Mouse (Mus musculus): Measurements from ENCODE around the gene Ly6g6d.
A peak's percentile ranks its signal among the peaks of the same experiment; 100 is the strongest.
"Not testable (repeated sequence)": the region's sequence is repeated elsewhere in the genome, so short reads cannot be mapped to it uniquely, and the experiment has no call there.

Ly6g6d gene

GRCm38 (mm10) chr17:35077786-35078233, at the start of gene Ly6g6d:
Gene Ly6g6d (minus strand): TSS chr17:35078065.
- no peak for DNase-seq (ENCODE audit: extremely low spot score, low read depth, low spot score)

GRCm38 (mm10) chr17:35127017-35127416, 49.2 kb upstream of the Ly6g6d start:
- DNase-seq (ENCODE audit: extremely low spot score, low read depth, low spot score): no peak

- DNase-seq (ENCODE audit: extremely low spot score, low read depth, low spot score): no peak
These were observed 48.3 kb upstream of the Ly6g6d start, which contains the start of gene D17H6S53E for GRCm38 (mm10) chr17:35126206-35126611. Gene D17H6S53E (plus strand): TSS chr17:35126373.

- no peak for DNase-seq (ENCODE audit: extremely low spot score, low read depth, low spot score)
These were observed 47.7 kb upstream of the Ly6g6d start for GRCm38 (mm10) chr17:35125578-35125977.

- DNase-seq (ENCODE audit: extremely low spot score, low read depth, low spot score): no peak
These were observed 47.2 kb upstream of the Ly6g6d start for GRCm38 (mm10) chr17:35125081-35125480.

GRCm38 (mm10) chr17:35124261-35124896, 46.5 kb upstream of the Ly6g6d start:
- DNase-seq (ENCODE audit: extremely low spot score, low read depth, low spot score): not testable (repeated sequence)

DNA sequence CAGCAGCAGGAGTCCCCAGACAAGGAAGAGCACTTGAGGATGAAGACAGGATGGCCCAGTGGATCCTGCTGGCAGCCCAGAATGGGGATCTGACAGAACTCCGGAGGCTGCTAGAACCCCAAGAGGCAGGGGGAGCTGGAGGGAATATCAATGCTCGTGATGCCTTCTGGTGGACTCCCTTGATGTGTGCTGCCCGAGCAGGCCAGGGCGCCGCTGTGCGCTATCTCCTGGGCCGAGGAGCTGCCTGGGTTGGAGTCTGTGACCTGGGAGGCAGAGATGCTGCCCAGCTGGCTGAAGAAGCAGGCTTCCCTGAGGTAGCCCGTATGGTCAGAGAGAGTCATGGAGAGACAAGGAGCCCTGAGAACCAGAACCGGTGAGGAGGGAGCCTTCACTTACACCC, 45.4 kb upstream of the Ly6g6d start:
- DNase-seq (ENCODE audit: extremely low spot score, low read depth, low spot score): not testable (repeated sequence)

DNA sequence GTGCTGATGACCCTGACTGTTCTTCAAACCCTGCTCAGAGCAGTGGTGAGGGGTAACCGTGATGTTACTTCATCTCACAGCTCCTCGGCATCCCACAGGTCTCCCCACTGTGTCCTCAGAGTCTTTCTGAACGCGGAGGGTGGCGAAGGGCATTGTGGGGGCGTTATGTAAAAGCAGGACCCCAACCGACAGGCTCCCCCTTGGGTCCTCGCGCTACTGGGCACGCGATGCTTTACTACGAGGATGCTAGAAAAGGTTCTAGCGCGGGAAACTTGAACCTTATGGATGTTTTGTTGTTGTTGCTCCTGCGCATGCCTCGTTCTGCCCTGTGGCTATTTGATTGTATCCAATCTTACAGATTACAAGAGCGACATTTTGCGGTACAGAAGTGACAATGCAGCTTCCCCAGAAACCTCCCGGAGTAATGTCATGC, 44.0 kb upstream of the Ly6g6d start, which contains the start of gene Csnk2b:
TSS of gene Csnk2b (minus strand) at position 183 of the 433 bp plus-strand sequence.
- DNase-seq (ENCODE audit: extremely low spot score, low read depth, low spot score): peak; percentile 33

- DNase-seq (ENCODE audit: extremely low spot score, low read depth, low spot score): peak; percentile 93
These were observed 43.4 kb upstream of the Ly6g6d start, which contains the start of gene Gpank1 for GRCm38 (mm10) chr17:35121143-35121799. Gene Gpank1 (plus strand): TSS chr17:35121455.

GRCm38 (mm10) chr17:35120745-35121142, 42.9 kb upstream of the Ly6g6d start:
- no peak for DNase-seq (ENCODE audit: extremely low spot score, low read depth, low spot score)

GRCm38 (mm10) chr17:35115046-35116019, 37.5 kb upstream of the Ly6g6d start, which contains the start of gene Ly6g5b:
Gene Ly6g5b (minus strand): TSS chr17:35115428.
- DNase-seq (ENCODE audit: extremely low spot score, low read depth, low spot score): no peak

GRCm38 (mm10) chr17:35111774-35112173, 33.9 kb upstream of the Ly6g6d start:
- no peak for DNase-seq (ENCODE audit: extremely low spot score, low read depth, low spot score)

DNA sequence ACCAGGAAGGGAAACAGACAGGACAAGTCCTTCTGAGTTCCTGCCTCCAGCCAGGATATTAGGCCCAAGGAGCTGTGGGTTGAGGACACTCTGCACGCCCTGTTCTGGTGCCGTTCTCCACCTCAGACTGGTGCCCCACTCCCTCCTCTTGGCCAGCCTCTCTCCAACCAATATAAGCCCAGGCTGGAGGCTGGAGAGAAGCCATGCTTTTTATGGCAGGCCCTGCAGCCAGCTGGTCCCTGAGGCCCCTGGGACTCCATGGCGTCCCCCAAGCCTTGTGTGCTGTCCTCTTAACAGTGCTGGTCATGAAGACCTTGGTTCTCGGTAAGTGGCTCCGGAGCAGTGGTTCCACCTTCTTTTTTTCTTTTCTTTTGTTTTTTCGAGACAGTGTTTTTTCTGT, 30.2 kb upstream of the Ly6g6d start, which contains the start of gene Ly6g5c:
TSS of gene Ly6g5c (plus strand) at position 183 of the 400 bp plus-strand sequence.
- no peak for DNase-seq (ENCODE audit: extremely low spot score, low read depth, low spot score)

DNA sequence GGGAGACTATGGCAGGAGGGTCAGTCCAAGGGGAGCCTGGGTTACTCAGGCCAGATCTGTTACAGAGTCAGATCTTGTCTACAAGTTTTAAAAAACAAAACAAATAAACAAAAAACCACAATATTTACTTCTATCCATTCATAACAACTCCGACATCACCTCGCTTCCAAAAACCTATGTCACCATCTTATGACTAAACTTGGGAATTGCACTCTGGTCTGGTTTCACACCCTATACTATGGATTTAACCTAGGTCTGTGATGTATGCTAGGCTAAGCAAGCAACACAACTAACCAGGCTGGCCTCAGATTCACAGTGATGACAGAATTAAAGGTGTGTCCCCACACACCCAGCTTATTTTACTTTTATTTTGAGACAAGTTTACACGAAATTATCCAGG, 28.7 kb upstream of the Ly6g6d start:
- no peak for DNase-seq (ENCODE audit: extremely low spot score, low read depth, low spot score)

GRCm38 (mm10) chr17:35105740-35106389, 28.0 kb upstream of the Ly6g6d start:
- no peak for DNase-seq (ENCODE audit: extremely low spot score, low read depth, low spot score)

DNA sequence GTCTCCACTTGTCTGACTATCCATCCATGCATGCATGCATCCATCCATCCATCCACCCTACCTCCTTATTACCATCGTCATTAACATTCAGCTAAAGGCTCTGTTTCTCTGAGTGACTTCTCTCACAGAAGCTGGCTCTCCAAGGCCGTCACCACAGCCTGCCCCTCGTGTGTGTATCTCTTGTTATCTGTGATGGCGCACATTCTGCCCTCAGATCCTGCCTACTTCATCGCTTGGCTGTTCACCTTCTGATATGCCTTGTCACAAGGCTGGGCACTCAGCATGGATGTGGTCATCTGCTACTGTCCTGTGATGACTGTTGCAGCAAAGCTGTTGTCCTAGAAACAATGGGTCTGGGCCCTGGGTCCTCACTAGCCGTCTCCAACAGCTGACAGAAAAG, 26.9 kb upstream of the Ly6g6d start:
- no peak for DNase-seq (ENCODE audit: extremely low spot score, low read depth, low spot score)

GRCm38 (mm10) chr17:35104079-35104478, 26.2 kb upstream of the Ly6g6d start:
- no peak for DNase-seq (ENCODE audit: extremely low spot score, low read depth, low spot score)

DNA sequence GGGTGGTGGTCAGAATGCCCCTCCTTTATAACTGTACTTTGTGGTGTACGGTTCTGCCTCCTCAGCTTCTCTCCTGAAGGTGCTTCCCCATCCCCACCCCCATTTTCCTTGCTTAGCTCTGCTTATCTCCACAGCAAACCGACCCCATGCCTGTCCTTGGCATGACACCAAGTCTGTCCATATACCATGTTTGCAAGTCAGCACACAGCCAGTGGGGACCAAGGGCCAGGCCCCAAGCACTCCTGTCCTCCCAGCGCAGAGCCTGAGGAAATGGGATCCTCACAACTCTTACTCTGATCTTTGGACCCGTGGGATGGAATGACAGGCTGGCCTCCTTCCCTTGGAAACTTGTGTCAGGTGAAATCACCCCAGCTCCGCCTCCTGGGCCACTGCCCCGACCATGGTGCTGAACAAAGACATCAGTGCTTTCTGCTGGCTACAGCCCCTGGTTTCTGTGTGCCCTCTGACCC, 25.4 kb upstream of the Ly6g6d start:
- no peak for DNase-seq (ENCODE audit: extremely low spot score, low read depth, low spot score)

DNA sequence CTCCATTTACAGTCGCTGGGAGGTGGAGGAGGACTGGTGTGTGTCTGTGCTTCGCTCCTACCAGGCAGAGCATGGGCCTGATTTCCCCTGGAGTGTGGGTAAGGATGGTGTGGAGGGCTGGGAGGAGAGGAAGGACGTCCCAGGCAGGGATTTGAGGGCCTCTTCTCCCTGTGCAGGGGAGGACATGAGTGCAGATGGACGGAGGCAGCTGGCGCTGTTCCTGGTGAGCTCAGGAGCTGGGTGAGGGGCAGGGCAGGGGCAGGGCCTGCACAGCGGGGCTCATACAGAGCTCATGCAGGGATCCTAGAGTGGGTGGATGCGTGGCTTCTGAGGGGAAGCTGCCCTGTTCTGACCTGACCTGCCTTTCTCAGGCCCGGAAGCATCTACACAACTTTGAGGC, 24.4 kb upstream of the Ly6g6d start:
- no peak for DNase-seq (ENCODE audit: extremely low spot score, low read depth, low spot score)

- no peak for DNase-seq (ENCODE audit: extremely low spot score, low read depth, low spot score)
These were observed 23.3 kb upstream of the Ly6g6d start for GRCm38 (mm10) chr17:35101161-35101560.

Measured in hindlimb bud, embryonic 11.5 days (tissue).